Mouse (Mus musculus): ENCODE data around the gene Prkcz.
"Not testable (repeated sequence)": the region's sequence is repeated elsewhere in the genome, so short reads cannot be mapped to it uniquely, and the experiment has no call there.

Prkcz gene

GRCm38 (mm10) chr4:155357601-155358000 is 3.6 kb downstream of the Prkcz start:
- no peak for DNase-seq

GRCm38 (mm10) chr4:155356354-155356753 is 4.8 kb downstream of the Prkcz start:
- DNase-seq: no peak

DNA sequence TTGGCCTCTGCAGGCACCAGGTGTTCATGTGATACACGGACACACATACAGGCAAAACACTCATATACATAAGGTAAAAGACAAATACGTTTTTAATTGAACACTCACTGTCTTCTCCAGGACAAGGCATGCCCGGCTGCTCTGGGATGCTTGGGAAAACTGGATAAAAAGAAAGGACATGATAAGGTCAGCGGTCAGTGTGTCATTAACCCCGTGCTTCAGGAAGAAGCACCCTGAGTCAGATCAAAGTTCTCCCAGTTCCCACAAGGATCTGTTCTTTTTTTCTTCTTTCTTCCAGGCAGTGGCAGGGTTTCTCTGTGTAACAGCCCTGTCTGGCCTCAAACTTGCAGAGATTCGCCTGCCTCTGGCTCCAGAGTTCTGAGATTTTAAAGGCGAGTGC is 6.6 kb downstream of the Prkcz start:
- DNase-seq: no peak

- no peak for DNase-seq
These were observed 7.1 kb downstream of the Prkcz start for GRCm38 (mm10) chr4:155354035-155354434.

- DNase-seq: no peak
These were observed 8.6 kb downstream of the Prkcz start for GRCm38 (mm10) chr4:155352581-155352980.

DNA sequence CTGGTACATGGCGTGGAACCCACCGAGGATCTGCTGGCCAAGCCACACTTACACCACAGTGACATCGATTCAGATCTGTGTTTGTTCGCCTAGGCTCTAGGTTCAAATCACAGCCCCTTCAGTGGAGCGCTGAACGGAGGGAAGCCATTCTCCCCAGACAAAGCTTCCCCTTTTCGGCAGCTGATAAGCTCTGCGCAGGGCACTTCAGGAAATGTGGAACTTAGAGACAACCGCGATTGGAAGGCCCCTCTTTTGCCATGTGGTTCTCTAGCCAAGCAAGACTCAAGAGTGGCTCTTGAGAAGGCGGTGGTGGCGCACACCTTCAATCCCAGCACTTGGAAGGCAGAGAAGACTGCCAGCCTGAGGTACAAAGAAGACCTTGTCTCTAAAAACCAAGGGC is 14.8 kb downstream of the Prkcz start:
- no peak for DNase-seq

DNA sequence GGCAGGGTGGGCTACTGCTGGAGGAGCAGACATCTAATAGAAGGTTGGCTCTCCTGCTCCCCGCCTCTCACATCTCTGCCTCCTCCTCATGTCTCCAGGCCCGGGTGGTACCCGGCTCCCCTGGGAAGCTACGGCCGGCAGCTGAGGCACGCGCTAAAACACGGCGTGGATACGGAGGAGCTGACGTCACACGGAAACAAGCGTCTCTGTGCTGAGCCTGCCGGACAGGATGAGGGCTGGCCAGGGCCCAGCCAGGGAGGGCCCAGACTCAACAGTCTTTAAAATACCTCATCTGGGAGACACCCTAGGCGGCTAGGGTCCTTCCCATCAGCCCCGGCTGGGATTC is 15.6 kb downstream of the Prkcz start:
- peak; percentile 89 for DNase-seq

GRCm38 (mm10) chr4:155344716-155345607 is 16.2 kb downstream of the Prkcz start:
- peak; percentile 76 for DNase-seq

DNA sequence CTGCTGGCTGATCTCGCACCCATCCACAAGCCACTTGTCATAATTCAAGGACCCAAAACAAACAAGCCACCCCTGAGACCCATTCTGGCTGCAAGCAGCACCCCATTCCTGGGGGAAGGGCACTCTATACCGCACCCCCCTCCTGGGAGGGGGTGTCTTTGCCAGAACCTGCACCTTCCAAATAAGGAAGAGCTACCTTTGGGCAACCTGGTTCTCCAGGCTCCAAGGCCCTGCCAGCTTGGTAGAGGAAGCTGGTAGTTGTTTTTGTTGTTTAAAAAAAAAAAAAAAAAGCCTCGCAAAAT is 16.9 kb downstream of the Prkcz start:
- DNase-seq: no peak

DNA sequence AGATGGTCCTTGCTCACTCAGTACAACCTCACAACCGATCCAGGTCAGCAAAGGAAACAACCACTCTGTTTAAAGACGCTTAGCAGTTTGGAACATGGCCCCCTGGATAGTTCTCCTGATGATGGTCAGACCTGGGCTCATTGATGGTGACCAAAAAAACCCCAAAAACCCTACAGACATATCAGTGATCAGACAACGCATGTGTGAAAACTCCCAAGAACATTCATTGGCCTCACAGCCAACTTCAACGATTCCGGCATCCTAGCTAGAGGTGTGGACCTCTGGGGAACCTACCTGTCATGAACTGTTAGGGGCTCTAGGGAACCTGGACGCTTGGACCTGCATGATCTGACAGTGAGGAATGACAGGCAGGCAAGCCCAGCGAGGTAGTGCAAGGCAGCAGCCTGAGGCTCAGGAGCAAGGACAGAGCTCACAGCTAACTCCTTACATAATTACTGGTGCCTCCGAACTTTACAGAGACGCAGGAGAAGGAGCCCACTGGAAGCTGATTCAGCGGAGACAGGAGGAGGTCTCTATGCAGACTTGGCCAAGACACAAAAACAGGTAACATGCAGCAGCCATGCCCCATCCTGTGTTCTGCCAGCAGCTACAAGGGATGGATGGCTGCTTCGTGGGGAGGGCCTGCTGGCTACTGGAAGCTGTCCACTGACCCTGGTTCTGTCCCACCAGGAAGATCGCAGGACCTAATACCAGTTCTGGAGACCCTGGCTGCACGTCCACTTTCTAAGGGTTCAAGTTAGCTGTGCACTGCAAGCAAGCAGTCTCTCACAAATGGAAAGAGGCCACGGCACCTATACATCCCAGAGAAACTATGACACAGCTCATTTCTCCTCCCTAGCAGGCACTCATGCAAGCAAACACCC is 17.5 kb downstream of the Prkcz start:
- DNase-seq: peak; percentile 78

- DNase-seq: peak; percentile 67
These were observed 24.7 kb downstream of the Prkcz start for GRCm38 (mm10) chr4:155336284-155337050.

GRCm38 (mm10) chr4:155332253-155332652 is 28.9 kb downstream of the Prkcz start:
- no peak for DNase-seq

DNA sequence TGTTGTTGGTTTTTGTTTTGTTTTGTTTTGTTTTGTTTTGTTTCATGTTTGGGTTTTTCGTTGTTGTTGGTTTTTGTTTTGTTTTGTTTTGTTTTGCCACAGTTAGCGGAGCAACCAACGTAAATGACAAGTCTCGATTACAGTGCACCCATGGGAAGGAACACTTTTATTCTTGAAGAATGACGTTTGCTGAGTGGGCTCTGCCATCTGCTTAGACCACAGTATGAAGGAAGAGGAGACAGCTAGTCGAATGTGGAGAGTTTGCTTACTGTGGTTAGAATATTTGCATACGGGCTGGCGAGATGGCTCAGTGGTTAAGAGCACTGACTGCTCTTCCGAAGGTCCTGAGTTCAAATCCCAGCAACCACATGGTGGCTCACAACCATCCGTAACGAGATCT is 32.8 kb downstream of the Prkcz start:
- not testable (repeated sequence) for DNase-seq

GRCm38 (mm10) chr4:155325773-155326172 is 35.4 kb downstream of the Prkcz start:
- DNase-seq: no peak

GRCm38 (mm10) chr4:155324511-155324910 is 36.6 kb downstream of the Prkcz start:
- DNase-seq: no peak

DNA sequence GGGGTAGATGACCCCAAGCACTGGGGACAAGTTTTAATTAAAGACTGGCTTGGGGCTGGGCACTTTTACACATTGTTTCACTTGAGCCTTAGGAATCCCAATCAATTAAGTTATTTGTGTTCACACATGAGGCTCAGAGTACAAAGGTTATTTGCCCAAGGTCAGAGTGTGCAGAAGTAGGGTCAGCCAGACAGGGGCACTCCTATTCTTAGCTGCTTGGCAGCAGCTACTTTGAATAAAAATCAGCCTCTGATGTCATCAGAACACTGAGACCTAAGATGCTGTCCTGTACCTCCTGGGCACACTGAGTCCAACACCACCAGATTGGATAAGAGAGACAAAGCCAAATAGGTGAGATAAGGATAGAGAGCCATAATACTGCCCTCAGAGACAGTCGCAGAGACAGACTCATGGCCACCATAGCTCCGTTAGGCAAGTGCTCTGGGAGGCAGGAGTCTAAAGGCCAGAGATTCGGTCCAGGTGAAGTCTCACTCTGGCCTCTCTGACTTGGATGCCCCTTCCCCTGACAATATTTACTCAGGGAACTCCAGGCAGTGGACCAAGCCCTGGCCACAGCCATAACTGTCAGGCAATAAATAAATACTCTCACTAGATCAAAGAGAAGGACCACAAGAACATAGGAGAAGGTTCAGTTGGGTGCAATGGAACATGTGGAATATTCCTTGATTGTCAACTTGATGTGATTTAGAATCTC is 37.9 kb downstream of the Prkcz start:
- no peak for DNase-seq

DNA sequence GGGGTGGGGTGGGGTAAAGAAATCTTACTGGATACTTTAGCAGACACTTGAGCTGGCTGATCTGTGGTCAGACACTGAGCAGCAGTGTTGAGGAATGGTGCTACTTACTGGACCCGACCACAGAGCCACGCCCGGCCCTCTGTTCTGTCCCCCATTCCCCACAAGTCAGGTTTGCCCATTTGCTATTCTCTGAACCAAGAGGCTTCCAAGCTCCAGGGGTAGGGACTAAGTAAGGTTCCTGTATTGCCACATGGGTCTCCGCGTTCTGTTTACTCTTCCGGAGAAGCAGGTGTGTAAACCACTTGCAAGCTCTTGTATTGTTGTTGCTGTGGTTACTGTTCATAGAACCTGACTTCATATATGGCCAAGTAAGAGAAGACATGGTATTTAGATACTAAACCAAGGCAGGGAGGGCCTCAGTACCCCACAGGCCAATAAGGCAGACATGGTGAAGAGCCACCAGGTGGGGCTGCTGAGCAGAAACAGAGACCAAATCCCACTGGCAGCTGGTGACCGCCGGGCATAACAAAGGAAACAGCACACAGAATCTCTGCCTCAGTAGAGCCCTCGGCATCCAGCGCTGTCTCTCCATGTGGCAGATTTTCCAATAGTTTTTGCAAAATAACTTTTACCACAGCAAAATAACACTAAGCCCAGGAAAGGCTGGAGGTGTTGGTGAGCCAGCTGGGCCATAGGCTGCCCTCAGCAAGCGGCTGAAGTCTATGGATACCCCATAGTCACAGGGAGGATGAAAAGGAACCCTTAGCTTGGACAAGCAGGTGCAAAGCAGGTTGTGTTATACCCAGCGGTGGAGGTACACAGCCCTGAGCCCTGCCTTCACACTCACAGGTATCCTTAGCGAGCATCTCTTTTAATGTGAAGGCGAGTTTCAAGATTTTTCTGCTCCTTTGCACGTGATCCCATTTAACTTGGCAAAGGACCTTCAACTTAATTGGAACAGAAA is 40.6 kb downstream of the Prkcz start:
- DNase-seq: peak; percentile 74

DNA sequence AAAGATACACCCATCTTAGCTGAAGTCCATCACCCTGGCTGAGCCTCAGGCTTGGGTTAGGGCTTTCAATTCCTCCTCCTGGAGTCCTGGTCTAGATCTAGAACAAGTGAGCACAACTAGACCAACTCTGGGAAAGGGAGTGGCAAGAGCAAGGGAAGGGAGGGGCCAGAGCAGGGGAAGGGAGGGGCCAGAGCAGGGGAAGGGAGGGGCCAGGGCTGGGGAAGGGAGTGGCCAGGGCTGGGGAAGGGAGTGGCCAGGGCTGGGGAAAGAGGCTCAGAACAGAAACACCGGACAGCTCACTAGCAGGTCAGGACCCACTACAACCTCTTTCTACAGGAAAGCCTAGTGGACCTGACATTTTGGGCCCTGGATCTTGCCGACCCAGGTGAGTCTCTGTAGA is 42.9 kb downstream of the Prkcz start:
- DNase-seq: no peak

DNA sequence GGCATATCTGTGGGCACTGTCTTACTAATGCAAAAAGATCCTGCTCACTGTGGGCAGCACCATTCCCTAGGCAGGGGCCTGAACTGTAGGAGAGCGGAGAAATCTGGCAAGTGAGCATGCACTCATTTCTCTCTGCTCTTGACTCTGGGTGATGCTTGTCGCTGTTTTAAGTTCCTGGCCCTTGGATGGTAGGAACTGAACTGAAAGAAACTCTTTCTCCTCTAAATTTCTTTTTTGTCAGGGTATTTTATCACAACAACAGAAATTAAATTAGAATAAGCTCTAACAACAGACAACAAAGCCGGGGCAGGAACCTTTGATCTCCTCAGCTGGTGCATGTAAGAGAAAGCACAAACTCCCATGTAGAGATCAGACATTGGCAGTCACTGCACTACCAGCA is 46.1 kb downstream of the Prkcz start:
- DNase-seq: no peak

DNA sequence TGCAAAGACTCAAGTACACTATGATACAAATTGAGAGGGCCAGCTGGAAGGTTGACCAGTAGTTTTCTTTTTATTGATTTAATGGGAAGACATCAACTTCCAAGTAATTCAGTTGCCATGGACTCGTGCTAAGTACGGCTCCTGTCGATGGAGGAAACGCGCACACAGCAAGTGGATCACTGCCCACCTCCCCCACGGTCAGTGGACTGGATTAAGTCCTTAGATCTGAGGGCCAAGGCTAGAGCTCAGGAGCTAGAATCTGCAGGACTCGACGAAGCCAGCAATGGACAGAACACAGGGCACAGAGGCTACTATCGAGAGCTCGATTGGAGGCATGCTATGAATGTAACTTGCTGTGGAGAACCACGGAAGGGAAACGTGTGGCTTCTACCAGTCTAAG is 52.5 kb downstream of the Prkcz start:
- DNase-seq: no peak

DNA sequence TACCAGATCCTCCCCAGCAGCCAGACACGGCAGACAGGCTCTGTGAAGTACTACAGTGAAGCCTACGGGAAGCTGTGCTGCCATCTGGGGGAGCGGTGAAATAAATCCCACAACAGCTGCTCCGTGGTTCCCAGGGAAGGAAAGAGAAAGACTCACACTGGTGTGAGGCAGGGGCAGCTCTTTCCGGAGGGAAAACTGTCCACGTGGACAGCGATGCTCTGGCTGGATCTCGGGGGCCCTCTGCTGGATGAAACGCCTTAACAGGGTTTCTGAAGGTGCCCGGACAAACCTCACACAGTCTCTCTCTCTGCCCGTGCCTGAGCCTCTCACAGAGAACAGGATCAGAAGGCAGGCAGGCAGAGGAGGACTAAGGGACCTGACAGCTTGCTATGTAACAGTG is 53.1 kb downstream of the Prkcz start:
- peak; percentile 93 for DNase-seq

- DNase-seq: no peak
These were observed 53.6 kb downstream of the Prkcz start for GRCm38 (mm10) chr4:155307591-155307990.
